Mouse (Mus musculus) liver, adult 2 months (tissue): ENCODE results near the gene Zfp423. TPM values are rescaled to one million over a fixed set of nuclear protein-coding genes. Genes with fewer than 3 reads are reported as not detected.

Experiments
- DNase-seq: peaks from one replicate; pipeline ENCODE4 v3.0.0-alpha.2; 2011; ENCODE audit warnings: low read depth, low spot score; ENCODE audit errors: extremely low read depth
- H3K27ac ChIP-seq: fragments of 200-500 bp; replicated peaks from 2 replicates; pipeline ENCODE4 v1.5.1; 2012; ENCODE audit warnings: low read depth, mild to moderate bottlenecking, control low read depth, inconsistent platforms, low read length; ENCODE audit not compliant: insufficient read depth
- H3K27me3 ChIP-seq: fragments of 200-500 bp; 2 replicates; pipeline ENCODE4 v1.6.1; 2012; ENCODE audit warnings: mild to moderate bottlenecking, moderate library complexity, low read length, inconsistent platforms; ENCODE audit not compliant: control insufficient read depth, insufficient read depth
- H3K36me3 ChIP-seq: fragments of 200-500 bp; 2 replicates; pipeline ENCODE4 v1.6.1; 2012; ENCODE audit warnings: low read length, inconsistent platforms; ENCODE audit not compliant: control insufficient read depth, insufficient read depth
- H3K4me1 ChIP-seq: fragments of 200-500 bp; 2 replicates; pipeline ENCODE4 v1.6.1; 2011; ENCODE audit warnings: low read length; ENCODE audit not compliant: control insufficient read depth, insufficient read depth
- H3K4me3 ChIP-seq: fragments of 200-500 bp; 2 replicates; pipeline ENCODE4 v1.5.1; 2011; ENCODE audit warnings: low read depth, mild to moderate bottlenecking, control low read depth, low read length, moderate library complexity; ENCODE audit not compliant: insufficient read depth
- H3K79me2 ChIP-seq: fragments of 200-500 bp; 2 replicates; pipeline ENCODE4 v1.6.1; 2012; ENCODE audit warnings: inconsistent platforms, mild to moderate bottlenecking, low read length, moderate library complexity; ENCODE audit not compliant: control insufficient read depth, insufficient read depth
- H3K9ac ChIP-seq: fragments of 200-500 bp; 2 replicates; pipeline ENCODE4 v1.6.1; 2012; ENCODE audit warnings: low read depth, mild to moderate bottlenecking, control low read depth, inconsistent platforms, low read length
- CTCF ChIP-seq: fragments of 200-500 bp; IDR thresholded peaks from 2 replicates; pipeline ENCODE4 v1.5.1; 2011; ENCODE audit warnings: low read depth, low read length, control low read depth
- POLR2A ChIP-seq: fragments of 200-500 bp; IDR thresholded peaks from 2 replicates; pipeline ENCODE4 v1.6.1; 2011; ENCODE audit warnings: low read length, control low read depth; ENCODE audit not compliant: insufficient read depth; ENCODE audit errors: extremely low read depth
- WGBS: fragments of 180-500 bp; shearing (Covaris S2); methylation state at CpG from one replicate; pipeline ENCODE4 v1.1.7; 2018; 5-methylcytosine and 5-hydroxymethylcytosine counted together
- polyA plus RNA-seq: library from polyadenylated mRNA; depleted of rRNA; stranded (reverse); fragments of >200 nt; gene quantifications from 2 replicates; pipeline ENCODE4 v1.2.3, GENCODE M21; 2012
- total RNA-seq: library from RNA; depleted of rRNA; stranded (reverse); fragments of >200 nt; gene quantifications from 2 replicates; pipeline ENCODE4 v1.2.3, GENCODE M21; 2014

The Zfp423 gene
- total and polyA plus RNA-seq, 2 experiments = 0.18 to 0.31 TPM

- 64% methylated on average over 15 of the region's 15 CpGs for WGBS
- DNase-seq = no peak
These were observed 176.2 kb downstream of the Zfp423 start for GRCm38 (mm10) chr8:87783198-87783597.

GRCm38 (mm10) chr8:87777586-87777985 lies 181.8 kb downstream of the Zfp423 start:
- TF ChIP-seq POLR2A (no peak), CTCF (no peak)
- Histone ChIP-seq H3K4me3 (no peak overlapping the region), H3K36me3 (no peaks in the 10 kb centered on the region), H3K9ac (no peak overlapping the region), H3K27me3 (no peaks in the 10 kb centered on the region), H3K27ac (no peak overlapping the region), H3K79me2 (no peaks in the 10 kb centered on the region), H3K4me1 (no peaks in the 10 kb centered on the region)
- 80% methylated on average over 8 of the region's 8 CpGs for WGBS
- DNase-seq = no peak

More at GRCm38 (mm10) chr8:87783198-87783597, 176.2 kb downstream of the Zfp423 start:
- H3K4me1 ChIP-seq = no peaks in the 10 kb centered on the region
- H3K4me3 ChIP-seq = no peak overlapping the region
- no peak overlapping the region for H3K9ac ChIP-seq
- H3K27me3 ChIP-seq = no peaks in the 10 kb centered on the region
- H3K36me3 ChIP-seq = no peaks in the 10 kb centered on the region
- H3K27ac ChIP-seq = no peak overlapping the region
- no peaks in the 10 kb centered on the region for H3K79me2 ChIP-seq
- TF ChIP-seq CTCF (no peak), POLR2A (no peak)

- Histone ChIP-seq H3K36me3 (no peaks in the 10 kb centered on the region), H3K27me3 (no peaks in the 10 kb centered on the region), H3K4me3 (no peak overlapping the region), H3K9ac (no peak overlapping the region), H3K4me1 (no peaks in the 10 kb centered on the region), H3K79me2 (no peaks in the 10 kb centered on the region), H3K27ac (no peak overlapping the region)
- WGBS = 94% methylated on average over 3 of the region's 3 CpGs
- TF ChIP-seq POLR2A (no peak), CTCF (no peak)
- no peak for DNase-seq
These were observed 183.5 kb downstream of the Zfp423 start for GRCm38 (mm10) chr8:87775889-87776288.

GRCm38 (mm10) chr8:87774966-87775365 lies 184.4 kb downstream of the Zfp423 start:
- H3K27me3 ChIP-seq = no peaks in the 10 kb centered on the region

GRCm38 (mm10) chr8:87772894-87773502 lies 186.4 kb downstream of the Zfp423 start:
- Histone ChIP-seq H3K36me3 (no peaks in the 10 kb centered on the region), H3K27ac (no peak overlapping the region), H3K27me3 (no peaks in the 10 kb centered on the region), H3K4me1 (no peaks in the 10 kb centered on the region), H3K4me3 (no peak overlapping the region), H3K79me2 (no peaks in the 10 kb centered on the region), H3K9ac (no peak overlapping the region)
- TF ChIP-seq POLR2A (no peak), CTCF (no peak)
- 69% methylated on average over 14 of the region's 14 CpGs for WGBS
- no peak for DNase-seq

More at GRCm38 (mm10) chr8:87774966-87775365, 184.4 kb downstream of the Zfp423 start:
- H3K4me1 ChIP-seq = no peaks in the 10 kb centered on the region
- DNase-seq = no peak
- 69% methylated on average over 2 of the region's 2 CpGs for WGBS
- no peaks in the 10 kb centered on the region for H3K79me2 ChIP-seq
- TF ChIP-seq CTCF (no peak), POLR2A (no peak)
- H3K27ac ChIP-seq = no peak overlapping the region
- H3K9ac ChIP-seq = no peak overlapping the region
- H3K4me3 ChIP-seq = no peak overlapping the region
- no peaks in the 10 kb centered on the region for H3K36me3 ChIP-seq

- no peak for TF ChIP-seq CTCF
- no peak for TF ChIP-seq POLR2A
- Histone ChIP-seq H3K4me1 (no peaks in the 10 kb centered on the region), H3K4me3 (no peak overlapping the region), H3K9ac (no peak overlapping the region), H3K36me3 (no peaks in the 10 kb centered on the region), H3K27ac (no peak overlapping the region), H3K79me2 (no peaks in the 10 kb centered on the region), H3K27me3 (no peaks in the 10 kb centered on the region)
- no peak for DNase-seq
- WGBS = 79% methylated on average over 9 of the region's 9 CpGs
These were observed 191.5 kb downstream of the Zfp423 start for GRCm38 (mm10) chr8:87767882-87768281.
